Mouse (Mus musculus) limb, embryonic 12.5 days (tissue): Measurements from ENCODE around the gene AI597479. TPM values are rescaled to one million over a fixed set of nuclear protein-coding genes. Genes with fewer than 3 reads are reported as not detected.

Experiments
- ATAC-seq: fragments of 200-750 bp; cut with Nextera tagmentation; 2 replicates; pipeline ENCODE4 v1.8.0; 2017; ENCODE audit warnings: low read depth, moderate TSS enrichment; ENCODE audit not compliant: insufficient number of reproducible peaks, insufficient read depth, low FRiP score, low TSS enrichment
- H3K27ac ChIP-seq: fragments of 300-500 bp; sonication (generic); 2 replicates; pipeline ENCODE4 v1.5.1; 2016; ENCODE audit warnings: mild to moderate bottlenecking, moderate library complexity
- H3K27me3 ChIP-seq: fragments of 300-500 bp; sonication (generic); 2 replicates; pipeline ENCODE4 v1.6.1; 2016; ENCODE audit warnings: mild to moderate bottlenecking, moderate library complexity
- H3K36me3 ChIP-seq: fragments of 300-500 bp; sonication (generic); 2 replicates; pipeline ENCODE4 v1.6.1; 2016; ENCODE audit warnings: mild to moderate bottlenecking, moderate library complexity
- H3K4me1 ChIP-seq: fragments of 300-500 bp; sonication (generic); replicated peaks from 2 replicates; pipeline ENCODE4 v1.6.1; 2016
- H3K4me2 ChIP-seq: fragments of 300-500 bp; sonication (generic); 2 replicates; pipeline ENCODE4 v1.6.1; 2016; ENCODE audit warnings: mild to moderate bottlenecking, moderate library complexity
- H3K4me3 ChIP-seq: fragments of 300-500 bp; sonication (generic); replicated peaks from 2 replicates; pipeline ENCODE4 v1.5.1; 2016; ENCODE audit warnings: mild to moderate bottlenecking
- H3K9ac ChIP-seq: fragments of 300-500 bp; sonication (generic); replicated peaks from 2 replicates; pipeline ENCODE4 v1.6.1; 2016; ENCODE audit warnings: mild to moderate bottlenecking, moderate library complexity
- H3K9me3 ChIP-seq: fragments of 300-500 bp; sonication (generic); 2 replicates; pipeline ENCODE4 v1.6.1; 2016; ENCODE audit warnings: mild to moderate bottlenecking, moderate library complexity
- WGBS: fragments of 180-500 bp; shearing (Covaris S2); methylation state at CpG from one replicate; pipeline ENCODE4 v1.1.7; 2016; 5-methylcytosine and 5-hydroxymethylcytosine counted together
- polyA plus RNA-seq: library from polyadenylated mRNA; unstranded; fragments of >200 nt; fragmentation: Nextera tagmentation; extraction: Ambion mirVana; gene quantifications from 2 replicates; pipeline ENCODE4 v1.2.1, GENCODE M21; 2016

The AI597479 gene
- polyA plus RNA-seq, 1 experiment from 2014 or later: 38.0 TPM

DNA sequence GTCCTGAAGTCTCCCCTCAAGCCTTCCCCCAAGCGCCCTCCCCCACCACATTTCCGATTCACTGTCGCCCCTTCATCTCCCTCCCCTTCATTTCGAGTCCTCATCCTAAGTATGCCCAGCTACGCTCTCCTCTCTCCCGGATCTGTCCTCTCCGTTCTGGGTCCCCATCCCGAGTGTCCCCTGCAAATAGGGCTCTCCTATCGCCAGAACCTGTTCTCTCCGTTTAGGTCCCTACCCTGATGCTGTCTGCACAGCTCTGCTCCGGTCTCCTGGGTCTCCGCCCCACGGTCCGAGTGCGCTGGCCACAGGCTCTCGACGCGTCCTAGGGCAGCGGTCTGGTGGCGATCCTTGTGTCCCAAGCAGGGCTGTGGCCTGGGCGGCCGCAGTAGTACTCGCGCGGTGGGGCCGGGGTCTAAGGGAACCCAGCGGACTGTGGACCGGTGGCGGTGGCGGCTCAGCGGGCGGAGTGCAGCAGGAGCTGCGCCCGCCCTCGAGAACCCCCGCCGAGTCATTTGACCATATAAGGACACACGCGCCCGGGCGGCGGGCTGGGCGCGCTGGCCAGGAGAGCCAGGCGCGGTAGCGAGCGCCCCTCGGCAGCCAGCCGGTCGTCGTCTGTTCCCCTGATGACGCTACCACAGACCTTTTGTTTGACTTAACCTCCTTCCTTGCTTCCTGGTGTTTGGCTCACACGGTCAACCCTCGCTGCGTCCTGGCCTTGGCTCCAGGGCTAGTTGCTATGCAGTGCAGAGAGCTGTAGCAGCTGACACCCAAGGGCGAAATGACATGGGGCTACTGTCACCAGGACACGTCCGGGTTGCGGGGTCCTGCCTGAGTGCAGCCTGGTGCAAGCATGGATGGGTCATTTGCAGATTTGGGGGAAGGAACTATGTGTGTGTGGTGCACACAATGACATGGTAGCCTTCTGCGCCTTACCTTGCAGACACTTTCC lies 65.2 kb downstream of the AI597479 start:
- peak; percentile 91 for ATAC-seq
- H3K4me2 ChIP-seq: peak overlapping the region; percentile 94
- peak overlapping the region; percentile 65 for H3K4me3 ChIP-seq
- H3K9ac ChIP-seq: peak overlapping the region; percentile 85
- 6% methylated on average over 61 of the region's 61 CpGs for WGBS
- H3K9me3 ChIP-seq: no peaks in the 10 kb centered on the region
- H3K36me3 ChIP-seq: no peaks in the 10 kb centered on the region
- H3K27ac ChIP-seq: 0 out of 2 replicates have a peak overlapping the region, but pooled peaks have one; percentile 23
- H3K4me1 ChIP-seq: peaks cover 14% of the 10 kb centered on the region
- peaks cover 13% of the 10 kb centered on the region for H3K27me3 ChIP-seq

DNA sequence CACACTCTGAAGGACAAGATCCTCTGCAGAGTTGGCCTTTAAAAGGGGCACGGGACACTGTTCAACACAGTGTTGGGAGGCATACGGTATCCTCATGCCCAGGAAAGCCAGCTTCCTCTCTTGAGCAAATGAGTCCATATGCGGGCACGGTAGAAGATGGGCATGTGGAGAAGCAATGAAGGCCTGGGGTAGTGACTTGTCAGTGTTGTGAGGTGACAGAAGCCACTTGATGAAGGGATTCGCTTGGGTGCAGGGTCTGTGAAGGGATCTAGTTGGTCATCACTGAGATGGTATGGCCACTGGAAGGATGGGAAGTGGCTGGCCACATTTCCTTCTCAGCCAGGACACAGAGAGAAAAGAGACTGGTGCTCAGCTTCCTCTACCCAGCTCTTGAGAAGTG lies 66.1 kb downstream of the AI597479 start:
- ATAC-seq: no peak
- peaks cover 13% of the 10 kb centered on the region for H3K27me3 ChIP-seq
- H3K9me3 ChIP-seq: no peaks in the 10 kb centered on the region
- H3K4me3 ChIP-seq: no peak overlapping the region
- H3K9ac ChIP-seq: no peak overlapping the region
- 95% methylated on average over 5 of the region's 5 CpGs for WGBS
- no peak overlapping the region for H3K27ac ChIP-seq
- peaks cover 14% of the 10 kb centered on the region for H3K4me1 ChIP-seq
- no peak overlapping the region for H3K4me2 ChIP-seq
- no peaks in the 10 kb centered on the region for H3K36me3 ChIP-seq

Other genes starting within 250 kb of the AI597479 start
- 50.3 and 52.3 TPM in 2 replicates for gene Mrps9, start 247.5 kb upstream of the AI597479 start, polyA plus RNA-seq
- 12.0 and 13.8 TPM in 2 replicates for gene Gpr45, start 145.8 kb upstream of the AI597479 start, polyA plus RNA-seq
- 10.1 and 12.0 TPM in 2 replicates for gene Tgfbrap1, start 73 bp upstream of the AI597479 start, polyA plus RNA-seq
- 13.9 and 14.6 TPM in 2 replicates for gene Fhl2, start 98.3 kb downstream of the AI597479 start, polyA plus RNA-seq